Mouse (Mus musculus): Measurements from ENCODE around the gene Cers5. TPM values are rescaled to one million over a fixed set of nuclear protein-coding genes. Genes with fewer than 3 reads are reported as not detected.
"Not testable (repeated sequence)": the region's sequence is repeated elsewhere in the genome, so short reads cannot be mapped to it uniquely, and the experiment has no call there.

The Cers5 gene
- 59.2 and 59.7 TPM in 2 replicates for polyA plus RNA-seq (2014; fragmentation: Nextera tagmentation; extraction: Ambion mirVana)

DNA sequence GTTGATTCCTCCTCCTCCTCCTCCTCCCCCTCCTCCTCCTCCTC, at the start of gene Cers5:
Gene Cers5 (minus strand): TSS at position 5 of the 44 bp plus-strand sequence.
- Histone ChIP-seq H3K4me2 (ENCODE audit: low read depth, low read length, severe bottlenecking) (peak within 1 kb of the TSS; percentile 88), H3K27ac (ENCODE audit: low read depth, low read length) (peak within 1 kb of the TSS; percentile 88), H3K9ac (ENCODE audit: low read length) (peak within 1 kb of the TSS; percentile 89), H3K4me3 (ENCODE audit: low read depth, low read length) (peak within 1 kb of the TSS; percentile 84)
- H3K27me3 ChIP-seq (ENCODE audit: control insufficient read depth, insufficient read depth, low read length); ATAC-seq (replicated peaks; ENCODE audit: low FRiP score); H3K36me3 ChIP-seq (ENCODE audit: control insufficient read depth, insufficient read depth, low read length); H3K4me1 ChIP-seq (replicated peaks; ENCODE audit: control insufficient read depth, insufficient read depth, low read length); DNase-seq (ENCODE audit: low spot score); H3K9me3 ChIP-seq (ENCODE audit: control insufficient read depth, low read length): not testable (repeated sequence)

DNA sequence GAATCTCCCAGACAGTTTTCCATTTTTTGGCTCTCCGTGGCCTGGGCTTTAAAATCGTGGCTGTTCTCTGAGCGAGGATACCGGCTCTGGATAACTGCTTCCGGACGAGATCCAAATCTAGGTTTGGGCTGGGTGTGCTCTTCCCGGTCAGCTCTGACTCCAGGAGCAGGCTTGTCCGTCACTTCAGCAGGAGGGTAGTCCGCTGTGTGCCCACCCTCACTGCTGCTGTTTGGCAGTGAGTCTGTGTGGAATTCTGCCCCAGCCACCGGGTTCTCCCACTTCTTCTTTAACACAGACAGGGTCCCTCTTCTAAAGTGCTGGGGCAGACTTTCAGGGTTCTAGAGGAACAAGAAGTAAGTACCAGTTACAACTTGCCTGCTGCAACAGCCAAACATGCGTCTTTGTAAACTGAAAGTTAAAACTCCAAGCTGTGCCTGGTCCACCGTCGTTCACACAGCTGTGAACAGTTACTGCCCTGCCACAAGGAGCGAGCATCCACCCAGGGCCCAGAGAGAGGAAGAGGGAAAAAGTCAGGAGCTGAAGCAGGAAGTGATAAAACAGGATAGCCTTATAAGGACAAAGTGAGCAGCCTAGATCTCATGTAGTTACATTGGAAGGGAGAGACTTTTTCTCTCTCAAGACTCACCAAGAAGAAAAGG, 47.1 kb upstream of the Cers5 start:
- H3K4me3 ChIP-seq (ENCODE audit: low read depth, low read length), result peak overlapping the region; percentile 17
- DNase-seq (ENCODE audit: low spot score), result no peak

DNA sequence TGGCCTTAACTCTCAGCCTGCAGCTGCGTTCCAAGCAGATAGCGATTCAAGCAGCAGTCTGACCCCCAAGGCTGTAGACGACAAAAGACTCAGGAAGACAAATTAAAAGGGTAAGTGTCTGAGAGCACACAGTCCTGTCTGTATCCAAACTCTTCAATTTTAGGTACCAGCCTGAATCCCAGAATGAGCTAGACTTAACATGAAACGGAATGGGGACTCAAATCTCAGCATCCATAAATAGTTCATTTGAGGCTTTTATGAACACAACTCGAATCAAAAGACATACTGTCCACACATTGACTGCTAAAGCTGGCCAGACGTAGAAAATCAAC, 46.4 kb upstream of the Cers5 start:
- ATAC-seq (replicated peaks; ENCODE audit: low FRiP score), result no peak
- DNase-seq (ENCODE audit: low spot score), result no peak
- Histone ChIP-seq H3K9me3 (ENCODE audit: control insufficient read depth, low read length) (no peaks in the 10 kb centered on the region; the same call in 1 of the 2 replicates), H3K9ac (ENCODE audit: low read length) (peak overlapping the region; percentile 43), H3K4me3 (ENCODE audit: low read depth, low read length) (peak overlapping the region; percentile 17), H3K36me3 (ENCODE audit: control insufficient read depth, insufficient read depth, low read length) (no peaks in the 10 kb centered on the region), H3K4me2 (ENCODE audit: low read depth, low read length, severe bottlenecking) (peak overlapping the region; percentile 31; the same call in 1 of the 2 replicates), H3K27ac (ENCODE audit: low read depth, low read length) (peak overlapping the region; percentile 89), H3K4me1 (replicated peaks; ENCODE audit: control insufficient read depth, insufficient read depth, low read length) (peaks cover 18% of the 10 kb centered on the region; the same call in 1 of the 2 replicates), H3K27me3 (ENCODE audit: control insufficient read depth, insufficient read depth, low read length) (no peaks in the 10 kb centered on the region)
- WGBS, result 39% methylated on average over 6 of the region's 6 CpGs

More for the DNA sequence above, 47.1 kb upstream of the Cers5 start:
- Histone ChIP-seq H3K27ac (ENCODE audit: low read depth, low read length) (peak overlapping the region; percentile 89), H3K4me1 (replicated peaks; ENCODE audit: control insufficient read depth, insufficient read depth, low read length) (peaks cover 18% of the 10 kb centered on the region; the same call in 1 of the 2 replicates), H3K9me3 (ENCODE audit: control insufficient read depth, low read length) (no peaks in the 10 kb centered on the region; the same call in 1 of the 2 replicates), H3K9ac (ENCODE audit: low read length) (peak overlapping the region; percentile 43), H3K36me3 (ENCODE audit: control insufficient read depth, insufficient read depth, low read length) (no peaks in the 10 kb centered on the region), H3K27me3 (ENCODE audit: control insufficient read depth, insufficient read depth, low read length) (no peaks in the 10 kb centered on the region), H3K4me2 (ENCODE audit: low read depth, low read length, severe bottlenecking) (peak overlapping the region; percentile 31)
- no peak for ATAC-seq (replicated peaks; ENCODE audit: low FRiP score)
- WGBS, result 67% methylated on average over 14 of the region's 14 CpGs

DNA sequence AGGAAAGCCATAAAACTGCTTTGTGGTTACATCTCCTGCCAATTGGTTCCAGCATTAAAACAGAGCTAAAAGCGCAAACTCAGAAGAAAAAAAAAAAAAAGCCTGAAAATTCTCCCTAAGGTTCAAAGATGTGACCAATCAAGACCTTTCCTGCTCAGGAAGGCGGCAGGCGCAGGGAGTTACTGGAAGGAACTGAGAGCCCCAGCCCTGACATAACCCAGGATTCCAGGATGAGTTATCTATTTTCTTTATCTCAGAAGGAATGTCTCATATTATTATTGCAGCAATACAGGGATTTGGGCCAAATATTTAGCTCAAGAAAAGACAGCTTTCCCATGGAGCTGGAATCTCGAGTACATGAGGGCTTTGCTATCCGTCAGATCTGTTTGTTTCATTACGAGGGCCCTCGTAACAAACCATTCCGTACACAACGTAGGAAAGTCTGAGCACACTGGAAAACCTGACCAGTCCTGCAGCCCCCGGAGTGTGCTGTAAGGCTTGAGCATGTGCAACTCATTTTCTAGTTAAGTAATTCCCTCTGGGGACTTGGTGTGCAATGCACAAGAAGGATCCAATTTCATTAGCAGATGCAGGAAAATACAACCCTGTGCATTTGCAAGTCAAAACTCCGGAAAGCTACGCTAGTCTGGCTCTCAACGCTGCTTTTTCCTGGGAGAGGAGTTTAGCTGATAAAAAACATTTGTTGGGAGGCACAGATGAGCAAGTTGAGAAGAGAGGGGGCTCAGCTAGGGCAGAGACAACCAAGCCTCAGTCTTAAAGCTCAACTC, 45.8 kb upstream of the Cers5 start:
- H3K4me2 ChIP-seq (ENCODE audit: low read depth, low read length, severe bottlenecking), result peak overlapping the region; percentile 31; the same call in 1 of the 2 replicates
- H3K4me1 ChIP-seq (replicated peaks; ENCODE audit: control insufficient read depth, insufficient read depth, low read length), result peaks cover 18% of the 10 kb centered on the region; the same call in 1 of the 2 replicates
- no peaks in the 10 kb centered on the region; the same call in 1 of the 2 replicates for H3K9me3 ChIP-seq (ENCODE audit: control insufficient read depth, low read length)
- ATAC-seq (replicated peaks; ENCODE audit: low FRiP score) (peak; percentile 64; the same call in 1 of the 2 replicates), DNase-seq (ENCODE audit: low spot score) (no peak)
- H3K9ac ChIP-seq (ENCODE audit: low read length), result peak overlapping the region; percentile 43
- peak overlapping the region; percentile 17 for H3K4me3 ChIP-seq (ENCODE audit: low read depth, low read length)
- WGBS, result 20% methylated on average over 13 of the region's 13 CpGs
- peak overlapping the region; percentile 89 for H3K27ac ChIP-seq (ENCODE audit: low read depth, low read length)
- H3K36me3 ChIP-seq (ENCODE audit: control insufficient read depth, insufficient read depth, low read length), result no peaks in the 10 kb centered on the region
- no peaks in the 10 kb centered on the region for H3K27me3 ChIP-seq (ENCODE audit: control insufficient read depth, insufficient read depth, low read length)

DNA sequence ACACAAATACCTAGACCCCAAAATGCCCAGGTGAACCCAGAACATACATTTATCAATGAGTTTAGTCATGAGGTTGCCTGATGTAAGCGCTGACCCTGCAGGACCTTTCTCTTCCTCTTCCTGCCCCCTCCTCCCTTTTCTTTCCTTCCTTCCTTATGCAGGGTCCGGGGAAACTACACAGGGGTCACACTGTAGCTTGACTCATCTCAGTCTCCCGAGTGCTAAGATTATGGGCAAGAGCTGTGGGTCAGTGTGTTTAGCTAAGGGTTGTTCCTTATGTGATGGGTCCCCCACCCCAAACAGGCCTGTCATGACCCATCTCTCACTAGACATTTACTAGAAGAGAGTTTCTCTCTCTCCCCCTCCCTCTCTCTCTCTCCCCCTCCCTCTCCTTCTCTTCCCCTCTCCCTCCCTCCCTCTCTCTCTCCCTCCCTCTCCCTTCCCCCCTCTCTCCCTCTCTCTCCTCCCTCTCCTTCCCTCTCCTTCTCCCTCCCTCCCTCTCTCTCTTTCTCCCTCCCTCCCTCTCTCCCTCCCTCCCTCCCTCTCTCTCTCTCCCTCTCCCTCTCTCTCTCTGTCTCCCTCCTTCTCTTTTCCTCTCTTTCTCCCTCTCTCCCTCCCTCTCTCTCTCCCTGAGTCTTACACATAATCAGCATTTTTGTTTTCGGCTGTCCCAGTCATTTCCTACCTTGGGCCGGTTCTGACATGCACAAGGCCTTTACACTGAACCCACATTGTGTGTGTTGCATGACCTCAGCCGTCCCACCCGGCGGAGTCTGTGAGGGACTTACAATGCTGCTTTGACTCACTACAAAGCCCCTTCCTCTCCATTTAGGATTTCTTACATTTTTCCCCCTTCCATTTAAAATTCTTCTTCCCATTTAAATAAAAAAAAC, 44.9 kb upstream of the Cers5 start:
- Histone ChIP-seq H3K27ac (ENCODE audit: low read depth, low read length) (peak overlapping the region; percentile 89), H3K27me3 (ENCODE audit: control insufficient read depth, insufficient read depth, low read length) (no peaks in the 10 kb centered on the region), H3K4me1 (replicated peaks; ENCODE audit: control insufficient read depth, insufficient read depth, low read length) (peaks cover 18% of the 10 kb centered on the region; the same call in 1 of the 2 replicates), H3K4me3 (ENCODE audit: low read depth, low read length) (no peak overlapping the region; the same call in 1 of the 2 replicates), H3K9me3 (ENCODE audit: control insufficient read depth, low read length) (no peaks in the 10 kb centered on the region; the same call in 1 of the 2 replicates), H3K9ac (ENCODE audit: low read length) (peak overlapping the region; percentile 24; the same call in 1 of the 2 replicates), H3K4me2 (ENCODE audit: low read depth, low read length, severe bottlenecking) (no peak overlapping the region), H3K36me3 (ENCODE audit: control insufficient read depth, insufficient read depth, low read length) (no peaks in the 10 kb centered on the region)
- DNase-seq (ENCODE audit: low spot score) (peak; percentile 68), ATAC-seq (replicated peaks; ENCODE audit: low FRiP score) (peak; percentile 74)
- WGBS, result 25% methylated on average over 8 of the region's 8 CpGs

DNA sequence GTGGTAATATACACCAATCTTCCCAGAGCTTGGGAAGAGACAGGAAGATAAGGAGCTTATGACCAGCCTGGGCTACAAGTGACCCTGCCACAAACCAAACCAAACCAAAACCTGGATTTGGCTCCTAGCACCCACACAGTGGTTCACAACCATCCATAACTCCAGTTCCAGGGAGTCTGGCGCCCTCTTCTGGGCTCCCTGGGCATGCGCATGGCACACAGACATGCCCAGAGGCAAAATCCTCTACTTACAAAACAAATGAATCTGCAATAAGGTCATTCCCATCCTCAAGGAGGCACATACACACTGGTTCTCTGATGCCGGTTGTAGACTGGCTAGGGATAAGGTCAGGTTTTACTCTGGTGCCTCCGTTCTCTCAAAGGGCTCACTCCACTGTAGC, 43.3 kb upstream of the Cers5 start:
- H3K27ac ChIP-seq (ENCODE audit: low read depth, low read length), result no peak overlapping the region
- H3K36me3 ChIP-seq (ENCODE audit: control insufficient read depth, insufficient read depth, low read length), result no peaks in the 10 kb centered on the region
- no peak overlapping the region for H3K4me3 ChIP-seq (ENCODE audit: low read depth, low read length)
- no peak for ATAC-seq (replicated peaks; ENCODE audit: low FRiP score)
- no peaks in the 10 kb centered on the region for H3K27me3 ChIP-seq (ENCODE audit: control insufficient read depth, insufficient read depth, low read length)
- no peaks in the 10 kb centered on the region; the same call in 1 of the 2 replicates for H3K9me3 ChIP-seq (ENCODE audit: control insufficient read depth, low read length)
- no peak for DNase-seq (ENCODE audit: low spot score)
- 97% methylated on average over 4 of the region's 4 CpGs for whole genome bisulfite sequencing
- no peak overlapping the region for H3K9ac ChIP-seq (ENCODE audit: low read length)
- H3K4me1 ChIP-seq (replicated peaks; ENCODE audit: control insufficient read depth, insufficient read depth, low read length), result peaks cover 14% of the 10 kb centered on the region; the same call in 1 of the 2 replicates
- H3K4me2 ChIP-seq (ENCODE audit: low read depth, low read length, severe bottlenecking), result no peak overlapping the region

DNA sequence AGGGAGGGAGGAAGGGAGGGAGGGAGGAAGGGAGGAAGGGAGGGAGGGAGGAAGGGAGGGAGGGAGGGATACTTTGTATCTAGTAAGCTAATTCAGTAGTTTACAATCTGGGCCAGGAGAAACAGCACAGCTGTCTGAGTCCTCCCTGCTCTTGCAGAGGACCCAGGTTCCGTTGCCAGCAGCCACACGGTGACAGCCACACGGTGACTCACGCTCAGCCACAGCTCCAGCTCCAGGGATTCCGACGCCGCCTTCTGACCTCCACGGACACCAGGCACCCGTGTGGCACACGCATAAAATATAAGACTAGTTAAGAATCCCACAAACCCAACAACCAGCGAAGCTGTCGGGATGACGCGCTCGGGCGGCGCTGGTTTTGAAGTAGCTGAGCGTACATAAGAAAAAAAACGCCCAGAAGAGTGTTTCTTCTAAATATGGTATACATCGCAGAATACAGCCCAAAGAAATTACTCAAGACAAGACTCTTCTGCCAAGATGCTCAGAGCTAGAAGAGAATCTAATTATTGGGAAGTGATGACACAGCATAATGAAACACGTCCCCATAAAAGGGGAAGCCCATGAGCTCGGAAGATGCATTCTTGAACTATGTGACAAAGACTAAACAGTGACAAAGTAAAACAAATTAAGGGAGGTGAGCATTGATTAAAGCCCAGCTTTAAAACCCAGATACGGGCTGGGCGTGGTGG, 42.0 kb upstream of the Cers5 start:
- Histone ChIP-seq H3K4me1 (replicated peaks; ENCODE audit: control insufficient read depth, insufficient read depth, low read length) (peaks cover 13% of the 10 kb centered on the region; the same call in 1 of the 2 replicates), H3K4me2 (ENCODE audit: low read depth, low read length, severe bottlenecking) (no peak overlapping the region), H3K9ac (ENCODE audit: low read length) (no peak overlapping the region), H3K27me3 (ENCODE audit: control insufficient read depth, insufficient read depth, low read length) (no peaks in the 10 kb centered on the region), H3K27ac (ENCODE audit: low read depth, low read length) (no peak overlapping the region), H3K4me3 (ENCODE audit: low read depth, low read length) (no peak overlapping the region), H3K36me3 (ENCODE audit: control insufficient read depth, insufficient read depth, low read length) (no peaks in the 10 kb centered on the region), H3K9me3 (ENCODE audit: control insufficient read depth, low read length) (no peaks in the 10 kb centered on the region; the same call in 1 of the 2 replicates)
- DNase-seq (ENCODE audit: low spot score) (no peak), ATAC-seq (replicated peaks; ENCODE audit: low FRiP score) (no peak)
- 94% methylated on average over 24 of the region's 24 CpGs for WGBS

DNA sequence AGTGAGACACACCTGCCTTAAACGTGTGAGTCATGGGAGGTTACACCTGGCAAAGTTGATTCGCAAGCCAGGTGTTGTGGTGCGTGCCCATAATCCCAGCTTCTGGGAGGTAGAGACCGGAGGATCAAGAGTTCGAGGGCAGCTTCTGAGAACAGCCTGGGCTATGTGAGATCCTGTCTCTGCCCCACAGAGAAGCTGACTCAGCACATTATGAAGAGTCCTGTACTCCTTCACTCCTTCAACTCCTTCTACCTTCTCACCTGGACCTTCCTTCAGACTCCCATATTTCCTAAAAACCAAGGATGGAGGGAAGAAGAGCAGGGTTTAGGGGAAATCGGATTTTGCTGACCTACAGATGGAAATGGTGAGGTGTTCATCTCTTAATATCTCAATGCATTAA, 41.0 kb upstream of the Cers5 start:
- H3K27me3 ChIP-seq (ENCODE audit: control insufficient read depth, insufficient read depth, low read length), result no peaks in the 10 kb centered on the region

More for the DNA sequence above, 41.0 kb upstream of the Cers5 start:
- H3K4me2 ChIP-seq (ENCODE audit: low read depth, low read length, severe bottlenecking), result no peak overlapping the region
- no peak overlapping the region for H3K4me3 ChIP-seq (ENCODE audit: low read depth, low read length)
- ATAC-seq (replicated peaks; ENCODE audit: low FRiP score) (no peak), DNase-seq (ENCODE audit: low spot score) (no peak)
- H3K9me3 ChIP-seq (ENCODE audit: control insufficient read depth, low read length), result no peaks in the 10 kb centered on the region; the same call in 1 of the 2 replicates
- H3K36me3 ChIP-seq (ENCODE audit: control insufficient read depth, insufficient read depth, low read length), result no peaks in the 10 kb centered on the region
- H3K9ac ChIP-seq (ENCODE audit: low read length), result no peak overlapping the region
- 95% methylated on average over 6 of the region's 6 CpGs for WGBS
- H3K27ac ChIP-seq (ENCODE audit: low read depth, low read length), result no peak overlapping the region
- H3K4me1 ChIP-seq (replicated peaks; ENCODE audit: control insufficient read depth, insufficient read depth, low read length), result peaks cover 6% of the 10 kb centered on the region; the same call in 1 of the 2 replicates
